Mouse (Mus musculus) left cerebral cortex, adult 8-10 months (tissue): ENCODE data around the gene 4921517D22Rik. TPM values are rescaled to one million over a fixed set of nuclear protein-coding genes. Genes with fewer than 3 reads are reported as not detected.
"Not testable (repeated sequence)": the region's sequence is repeated elsewhere in the genome, so short reads cannot be mapped to it uniquely, and the experiment has no call there.

Source experiments
- DNase-seq, 2 experiments: peaks; one replicate each; pipeline ENCODE4 v3.0.0; 2022; ENCODE audit warnings: low spot score in 2 of 2
- total RNA-seq, 4 experiments: library from RNA; stranded (reverse); gene quantifications; 2 replicates each; pipeline ENCODE4 v1.2.4; 2022

The 4921517D22Rik gene
- total RNA-seq, result not detected

GRCm38 (mm10) chr13:59694008-59694407 is at the start of gene 4921517D22Rik:
Gene 4921517D22Rik, minus strand, starts transcription at chr13:59694108.
- no peak for DNase-seq

- no peak for DNase-seq
These were observed 47.8 kb upstream of the 4921517D22Rik start for GRCm38 (mm10) chr13:59741697-59742096.

- no peak for DNase-seq
These were observed 47.2 kb upstream of the 4921517D22Rik start for GRCm38 (mm10) chr13:59741096-59741495.

GRCm38 (mm10) chr13:59739397-59739796 is 45.5 kb upstream of the 4921517D22Rik start:
- no peak for DNase-seq

- DNase-seq, result no peak
These were observed 44.5 kb upstream of the 4921517D22Rik start for GRCm38 (mm10) chr13:59738455-59738854.

- DNase-seq, result no peak
These were observed 41.3 kb upstream of the 4921517D22Rik start for GRCm38 (mm10) chr13:59735190-59735589.

- not testable (repeated sequence) for DNase-seq
These were observed 40.4 kb upstream of the 4921517D22Rik start for GRCm38 (mm10) chr13:59734347-59734746.

GRCm38 (mm10) chr13:59733936-59734335 is 40.0 kb upstream of the 4921517D22Rik start:
- DNase-seq, result no peak

GRCm38 (mm10) chr13:59731652-59732051 is 37.7 kb upstream of the 4921517D22Rik start, which contains the start of gene Spata31d1d:
Gene Spata31d1d, minus strand, starts transcription at chr13:59731752.
- no peak for DNase-seq

GRCm38 (mm10) chr13:59728378-59729093 is 34.6 kb upstream of the 4921517D22Rik start:
- DNase-seq, result peak; percentile 57

- DNase-seq, result no peak
These were observed 32.4 kb upstream of the 4921517D22Rik start for GRCm38 (mm10) chr13:59726139-59726867.

GRCm38 (mm10) chr13:59722089-59722488 is 28.2 kb upstream of the 4921517D22Rik start:
- not testable (repeated sequence) for DNase-seq

- no peak for DNase-seq
These were observed 25.6 kb upstream of the 4921517D22Rik start for GRCm38 (mm10) chr13:59719475-59719874.

- not testable (repeated sequence) for DNase-seq
These were observed 25.0 kb upstream of the 4921517D22Rik start for GRCm38 (mm10) chr13:59718857-59719440.

- no peak for DNase-seq
These were observed 19.8 kb upstream of the 4921517D22Rik start for GRCm38 (mm10) chr13:59713710-59714109.

- DNase-seq, result not testable (repeated sequence)
These were observed 18.1 kb upstream of the 4921517D22Rik start, which contains the start of gene Spata31d1b for GRCm38 (mm10) chr13:59711984-59712383. Gene Spata31d1b, plus strand, starts transcription at chr13:59712284.

GRCm38 (mm10) chr13:59710230-59710629 is 16.3 kb upstream of the 4921517D22Rik start, which contains the start of gene Spata31d1a:
Gene Spata31d1a, minus strand, starts transcription at chr13:59710330.
- DNase-seq, result no peak

- DNase-seq, result no peak
These were observed 10.7 kb upstream of the 4921517D22Rik start for GRCm38 (mm10) chr13:59704562-59704961.

GRCm38 (mm10) chr13:59703514-59703913 is 9.6 kb upstream of the 4921517D22Rik start:
- peak; percentile 20 to 56 for DNase-seq

- DNase-seq, result not testable (repeated sequence)
These were observed 6.2 kb upstream of the 4921517D22Rik start for GRCm38 (mm10) chr13:59700137-59700536.

- DNase-seq, result peak in 1 of 2 experiments; percentile 27
These were observed 5.2 kb upstream of the 4921517D22Rik start for GRCm38 (mm10) chr13:59699131-59699530.

- no peak for DNase-seq
These were observed 1.9 kb upstream of the 4921517D22Rik start for GRCm38 (mm10) chr13:59695781-59696180.
